Mouse (Mus musculus) neural tube, embryonic 13.5 days (tissue): ENCODE results near the gene Tmem80. TPM values are rescaled to one million over a fixed set of nuclear protein-coding genes. Genes with fewer than 3 reads are reported as not detected.

Experiments
- ATAC-seq: fragments of 200-750 bp; cut with Nextera tagmentation; 2 replicates; pipeline ENCODE4 v1.8.0; 2017; ENCODE audit warnings: low read depth, mild to moderate bottlenecking, moderate TSS enrichment, moderate library complexity
- H3K27ac ChIP-seq: fragments of 300-500 bp; sonication (generic); replicated peaks from 2 replicates; pipeline ENCODE4 v1.5.1; 2015; ENCODE audit warnings: moderate library complexity, mild to moderate bottlenecking, inconsistent platforms
- H3K27me3 ChIP-seq: fragments of 300-500 bp; sonication (generic); 2 replicates; pipeline ENCODE4 v1.6.1; 2015; ENCODE audit warnings: mild to moderate bottlenecking, inconsistent platforms
- H3K36me3 ChIP-seq: fragments of 300-500 bp; sonication (generic); 2 replicates; pipeline ENCODE4 v1.6.1; 2015; ENCODE audit warnings: mild to moderate bottlenecking, inconsistent platforms
- H3K4me1 ChIP-seq: fragments of 300-500 bp; sonication (generic); replicated peaks from 2 replicates; pipeline ENCODE4 v1.6.1; 2015; ENCODE audit warnings: inconsistent platforms
- H3K4me2 ChIP-seq: fragments of 300-500 bp; sonication (generic); 2 replicates; pipeline ENCODE4 v1.6.1; 2015; ENCODE audit warnings: inconsistent platforms, mild to moderate bottlenecking, moderate library complexity
- H3K4me3 ChIP-seq: fragments of 300-500 bp; sonication (generic); 2 replicates; pipeline ENCODE4 v1.5.1; 2015; ENCODE audit warnings: mild to moderate bottlenecking, inconsistent platforms
- H3K9ac ChIP-seq: fragments of 300-500 bp; sonication (generic); 2 replicates; pipeline ENCODE4 v1.6.1; 2015; ENCODE audit warnings: moderate library complexity, mild to moderate bottlenecking, inconsistent platforms
- H3K9me3 ChIP-seq: fragments of 300-500 bp; sonication (generic); 2 replicates; pipeline ENCODE4 v1.6.1; 2016; ENCODE audit warnings: inconsistent platforms
- WGBS: fragments of 180-500 bp; shearing (Covaris S2); methylation state at CpG from one replicate; pipeline ENCODE4 v1.1.7; 2015; 5-methylcytosine and 5-hydroxymethylcytosine counted together
- polyA plus RNA-seq: library from polyadenylated mRNA; unstranded; fragments of >200 nt; fragmentation: Nextera tagmentation; extraction: Ambion mirVana; gene quantifications from 2 replicates; pipeline ENCODE4 v1.2.1, GENCODE M21; 2015

The Tmem80 gene
- polyA plus RNA-seq, 1 experiment from 2014 or later, result 58.7 TPM

GRCm38 (mm10) chr7:141330706-141331105, 3.2 kb downstream of the Tmem80 start:
- Histone ChIP-seq H3K36me3 (peaks cover 33% of the 10 kb centered on the region), H3K9ac (no peak overlapping the region), H3K27me3 (no peaks in the 10 kb centered on the region), H3K4me3 (no peak overlapping the region), H3K4me1 (peaks cover 21% of the 10 kb centered on the region), H3K27ac (no peak overlapping the region), H3K9me3 (no peaks in the 10 kb centered on the region), H3K4me2 (no peak overlapping the region)
- no peak for ATAC-seq

- Histone ChIP-seq H3K4me3 (no peak overlapping the region), H3K9me3 (no peaks in the 10 kb centered on the region), H3K27me3 (no peaks in the 10 kb centered on the region), H3K4me1 (peaks cover 8% of the 10 kb centered on the region), H3K36me3 (peaks cover 41% of the 10 kb centered on the region), H3K4me2 (no peak overlapping the region), H3K27ac (no peak overlapping the region), H3K9ac (no peak overlapping the region)
- WGBS, result 82% methylated on average over 6 of the region's 6 CpGs
- ATAC-seq, result no peak
These were observed 4.5 kb downstream of the Tmem80 start for GRCm38 (mm10) chr7:141331990-141332389.

- H3K27me3 ChIP-seq, result peaks cover 13% of the 10 kb centered on the region
- WGBS, result 80% methylated on average over 2 of the region's 2 CpGs
- no peak overlapping the region for H3K9ac ChIP-seq
- no peak overlapping the region for H3K4me3 ChIP-seq
- H3K4me2 ChIP-seq, result no peak overlapping the region
- peaks cover 11% of the 10 kb centered on the region; the same call in 1 of the 2 replicates for H3K4me1 ChIP-seq
- H3K9me3 ChIP-seq, result no peaks in the 10 kb centered on the region
- peaks cover 41% of the 10 kb centered on the region for H3K36me3 ChIP-seq
- no peak overlapping the region for H3K27ac ChIP-seq
- ATAC-seq, result no peak
These were observed 7.6 kb downstream of the Tmem80 start for GRCm38 (mm10) chr7:141335044-141335579.

DNA sequence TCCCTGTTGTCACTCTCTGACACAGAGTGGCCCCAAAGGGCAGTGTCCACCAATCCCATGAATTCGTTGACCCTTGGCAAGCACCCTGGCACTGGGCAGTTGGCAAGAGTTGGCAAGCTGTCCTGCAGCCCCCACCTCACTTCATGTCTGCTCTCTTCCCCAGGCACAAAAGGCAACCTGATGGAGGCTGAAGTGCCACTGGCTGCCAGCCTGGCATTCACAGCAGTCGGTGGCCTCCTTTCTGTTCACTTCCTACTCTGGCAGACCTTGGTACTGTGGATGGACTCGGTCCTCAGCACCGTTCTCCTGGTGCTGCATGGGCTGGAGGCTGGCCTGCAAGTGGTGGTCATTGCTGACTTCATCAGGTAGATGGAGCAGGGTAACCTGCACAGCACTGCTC, 8.1 kb downstream of the Tmem80 start:
- ATAC-seq, result no peak
- 90% methylated on average over 4 of the region's 4 CpGs for WGBS
- peaks cover 13% of the 10 kb centered on the region for H3K27me3 ChIP-seq

GRCm38 (mm10) chr7:141336296-141336695, 8.8 kb downstream of the Tmem80 start:
- peaks cover 11% of the 10 kb centered on the region; the same call in 1 of the 2 replicates for H3K4me1 ChIP-seq
- no peaks in the 10 kb centered on the region for H3K9me3 ChIP-seq
- peaks cover 13% of the 10 kb centered on the region for H3K27me3 ChIP-seq
- peaks cover 41% of the 10 kb centered on the region for H3K36me3 ChIP-seq
- H3K9ac ChIP-seq, result no peak overlapping the region
- ATAC-seq, result no peak
- no peak overlapping the region for H3K4me2 ChIP-seq
- H3K27ac ChIP-seq, result no peak overlapping the region
- WGBS, result 93% methylated on average over 3 of the region's 3 CpGs
- no peak overlapping the region for H3K4me3 ChIP-seq

More for the DNA sequence above, 8.1 kb downstream of the Tmem80 start:
- Histone ChIP-seq H3K27ac (no peak overlapping the region), H3K9me3 (no peaks in the 10 kb centered on the region), H3K9ac (no peak overlapping the region), H3K4me1 (peaks cover 11% of the 10 kb centered on the region; the same call in 1 of the 2 replicates), H3K4me3 (no peak overlapping the region), H3K4me2 (no peak overlapping the region), H3K36me3 (peaks cover 41% of the 10 kb centered on the region)

DNA sequence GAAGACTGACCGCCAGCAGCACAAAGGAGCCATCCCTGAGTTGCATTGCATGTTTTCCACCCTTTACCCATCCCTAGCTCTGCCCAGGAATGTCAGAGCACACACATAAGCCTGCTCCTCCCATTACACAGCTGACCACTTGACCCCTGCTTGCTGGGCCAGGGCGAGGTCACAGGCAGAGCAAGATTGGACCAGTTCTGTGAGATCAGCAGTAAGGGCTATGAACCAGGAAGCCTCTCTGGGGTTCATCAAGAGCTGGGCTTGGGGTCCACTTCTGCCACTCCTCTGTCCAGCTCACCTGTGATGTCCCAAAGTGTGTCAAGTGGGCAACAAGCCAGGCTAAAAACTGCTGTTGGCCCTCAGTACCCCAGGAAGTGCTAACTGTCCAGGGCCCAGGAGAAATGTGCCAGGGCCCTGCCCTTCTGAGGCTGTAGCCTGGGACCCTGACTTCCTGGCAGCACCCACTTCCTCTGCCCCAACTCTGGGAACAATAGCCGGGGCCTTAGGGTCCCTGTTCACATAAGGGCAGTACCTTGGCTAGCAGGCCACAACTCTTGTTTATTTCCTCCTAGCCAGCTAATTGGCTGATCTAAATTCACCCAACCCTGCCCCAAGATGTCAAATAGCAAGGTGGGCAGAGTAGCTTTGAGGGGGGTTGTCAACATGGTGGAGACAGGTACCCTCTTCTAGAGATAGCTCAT, 10.3 kb downstream of the Tmem80 start:
- peaks cover 11% of the 10 kb centered on the region; the same call in 1 of the 2 replicates for H3K4me1 ChIP-seq
- H3K27me3 ChIP-seq, result peaks cover 13% of the 10 kb centered on the region
- peaks cover 32% of the 10 kb centered on the region for H3K36me3 ChIP-seq
- H3K9me3 ChIP-seq, result no peaks in the 10 kb centered on the region
- H3K9ac ChIP-seq, result no peak overlapping the region
- no peak overlapping the region for H3K4me3 ChIP-seq
- WGBS, result 88% methylated on average over 3 of the region's 3 CpGs
- ATAC-seq, result no peak
- no peak overlapping the region for H3K27ac ChIP-seq
- H3K4me2 ChIP-seq, result no peak overlapping the region

DNA sequence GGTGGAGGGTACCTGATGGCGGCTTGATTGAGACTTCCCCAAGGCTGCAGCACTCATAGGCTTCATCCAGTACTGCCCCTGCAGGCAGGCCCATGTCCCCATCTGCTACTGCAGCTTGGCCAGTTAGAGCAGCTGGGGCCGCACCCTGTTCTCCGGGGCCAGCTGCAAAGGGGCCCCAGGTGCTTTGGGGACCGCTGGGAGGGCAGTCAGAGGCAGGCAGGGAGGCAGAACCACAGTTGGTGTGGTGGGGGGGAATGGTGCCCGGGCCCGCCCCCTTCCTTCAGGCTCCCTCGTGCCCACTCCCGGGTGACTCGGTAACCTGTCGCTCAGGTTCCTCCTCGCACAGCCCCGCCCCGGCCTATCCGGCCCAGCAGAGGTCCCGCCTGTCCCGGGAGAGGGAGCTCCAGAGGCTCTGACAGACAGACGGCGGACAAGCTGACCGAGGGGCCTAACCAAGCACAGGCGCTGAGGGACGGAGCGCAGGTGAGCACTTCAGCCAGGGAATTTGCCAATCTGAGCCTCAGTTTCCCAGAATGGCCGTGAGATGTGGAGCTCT, 11.1 kb downstream of the Tmem80 start, which contains the start of gene Eps8l2:
Gene Eps8l2, plus strand, starts transcription at position 305 of the 556 bp plus-strand sequence.
- Histone ChIP-seq H3K9ac (0 out of 2 replicates have a peak within 1 kb of the TSS, but pooled peaks have one; percentile 35), H3K4me1 (peaks cover 11% of the 10 kb centered on the region; the same call in 1 of the 2 replicates), H3K4me3 (peak within 1 kb of the TSS; percentile 8; the same call in 1 of the 2 replicates), H3K36me3 (peaks cover 24% of the 10 kb centered on the region), H3K9me3 (no peaks in the 10 kb centered on the region), H3K27me3 (peaks cover 13% of the 10 kb centered on the region), H3K27ac (no peak within 1 kb of the TSS), H3K4me2 (peak within 1 kb of the TSS; percentile 37)
- no peak for ATAC-seq
- WGBS, result 3% methylated on average over 23 of the region's 23 CpGs

DNA sequence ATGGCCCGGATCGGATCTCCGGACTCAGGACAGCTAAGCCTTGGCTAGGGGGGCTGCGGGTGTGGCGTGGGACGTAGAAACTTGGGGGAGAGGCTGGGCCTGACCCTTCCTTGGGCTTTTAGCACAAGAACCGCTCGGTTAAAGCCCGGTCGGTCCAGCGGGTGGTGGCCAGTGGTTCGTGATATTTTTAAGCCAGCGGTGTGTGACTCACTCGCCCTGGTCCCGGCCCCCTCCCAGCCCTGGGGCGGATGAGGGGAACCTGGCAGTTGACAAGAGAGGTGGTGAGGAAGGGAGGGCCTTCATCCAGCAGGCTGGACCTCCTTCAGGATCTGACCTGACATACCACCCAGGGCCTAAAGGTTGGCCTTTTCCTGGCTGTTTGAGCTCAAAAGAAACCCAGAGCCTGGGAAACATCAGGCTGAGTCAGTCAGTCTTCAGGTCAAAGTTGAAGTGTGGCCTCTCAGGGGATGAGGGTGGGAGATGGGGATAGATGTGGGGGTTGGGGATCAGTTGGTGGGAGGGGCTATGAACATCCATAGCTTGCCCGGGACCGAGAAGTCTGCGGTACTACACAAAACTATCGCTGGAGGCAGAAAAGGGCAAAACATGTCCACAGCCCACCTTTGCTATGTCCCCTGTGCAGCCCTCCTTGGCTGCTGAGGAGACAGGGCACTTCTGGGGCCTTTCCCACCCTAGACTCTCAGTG, 11.8 kb downstream of the Tmem80 start:
- no peak for ATAC-seq
- Histone ChIP-seq H3K27me3 (peaks cover 13% of the 10 kb centered on the region), H3K9ac (0 out of 2 replicates have a peak overlapping the region, but pooled peaks have one; percentile 35), H3K4me2 (peak overlapping the region; percentile 37; the same call in 1 of the 2 replicates), H3K9me3 (no peaks in the 10 kb centered on the region), H3K36me3 (peaks cover 17% of the 10 kb centered on the region), H3K4me1 (peaks cover 11% of the 10 kb centered on the region; the same call in 1 of the 2 replicates), H3K4me3 (no peak overlapping the region), H3K27ac (no peak overlapping the region)
- 43% methylated on average over 20 of the region's 20 CpGs for WGBS

- no peak overlapping the region for H3K9ac ChIP-seq
- peaks cover 11% of the 10 kb centered on the region; the same call in 1 of the 2 replicates for H3K4me1 ChIP-seq
- H3K27ac ChIP-seq, result no peak overlapping the region
- no peak for ATAC-seq
- no peak overlapping the region for H3K4me2 ChIP-seq
- no peaks in the 10 kb centered on the region for H3K9me3 ChIP-seq
- H3K4me3 ChIP-seq, result no peak overlapping the region
- peaks cover 13% of the 10 kb centered on the region for H3K27me3 ChIP-seq
- H3K36me3 ChIP-seq, result peaks cover 11% of the 10 kb centered on the region; the same call in 1 of the 2 replicates
- WGBS, result 78% methylated on average over 7 of the region's 7 CpGs
These were observed 12.5 kb downstream of the Tmem80 start for GRCm38 (mm10) chr7:141340023-141340422.

DNA sequence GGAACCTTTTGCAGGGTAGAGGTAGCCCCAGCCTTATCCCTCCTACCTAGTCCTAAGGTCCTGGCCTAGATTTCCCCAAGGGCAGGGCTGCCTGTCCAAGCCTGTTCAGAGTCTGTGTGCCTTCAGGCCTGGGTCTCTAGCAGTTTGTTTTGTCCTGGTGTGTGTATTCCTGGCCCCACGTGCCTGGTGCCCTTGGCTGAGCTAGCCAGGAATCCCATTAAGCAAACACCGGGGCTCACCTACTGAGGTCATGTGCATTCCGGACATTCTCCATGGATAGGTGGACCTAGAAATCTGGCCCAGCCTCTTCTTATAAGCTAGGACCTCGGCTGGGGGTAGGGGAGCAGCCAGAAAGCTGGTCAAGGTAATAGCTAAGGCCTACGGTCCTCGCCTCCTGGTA, 12.9 kb downstream of the Tmem80 start:
- no peak overlapping the region for H3K4me2 ChIP-seq
- H3K36me3 ChIP-seq, result peaks cover 9% of the 10 kb centered on the region; the same call in 1 of the 2 replicates
- H3K27ac ChIP-seq, result no peak overlapping the region
- no peak for ATAC-seq
- no peaks in the 10 kb centered on the region for H3K9me3 ChIP-seq
- H3K9ac ChIP-seq, result no peak overlapping the region
- H3K4me1 ChIP-seq, result peaks cover 11% of the 10 kb centered on the region; the same call in 1 of the 2 replicates
- WGBS, result 76% methylated on average over 6 of the region's 6 CpGs
- H3K4me3 ChIP-seq, result no peak overlapping the region
- H3K27me3 ChIP-seq, result peaks cover 13% of the 10 kb centered on the region

GRCm38 (mm10) chr7:141341689-141342226, 14.2 kb downstream of the Tmem80 start:
- H3K36me3 ChIP-seq, result no peaks in the 10 kb centered on the region
- no peak overlapping the region for H3K4me2 ChIP-seq
- H3K9me3 ChIP-seq, result no peaks in the 10 kb centered on the region
- 80% methylated on average over 10 of the region's 10 CpGs for WGBS
- ATAC-seq, result no peak
- H3K4me3 ChIP-seq, result no peak overlapping the region
- H3K27me3 ChIP-seq, result peaks cover 13% of the 10 kb centered on the region
- no peak overlapping the region for H3K9ac ChIP-seq
- H3K27ac ChIP-seq, result no peak overlapping the region
- peaks cover 11% of the 10 kb centered on the region; the same call in 1 of the 2 replicates for H3K4me1 ChIP-seq
